Mouse (Mus musculus): Measurements from ENCODE around the gene Tmem94. TPM values are rescaled to one million over a fixed set of nuclear protein-coding genes. Genes with fewer than 3 reads are reported as not detected.

Gene Tmem94
- polyA plus RNA-seq, 1 experiment from 2014 or later: 15.4 TPM

- no peak overlapping the region for H3K9ac ChIP-seq (ENCODE audit: low read depth, low read length)
- H3K4me1 ChIP-seq (ENCODE audit: control insufficient read depth, insufficient read depth, low read length): peaks cover 13% of the 10 kb centered on the region
- no peaks in the 10 kb centered on the region for H3K36me3 ChIP-seq (ENCODE audit: control insufficient read depth, insufficient read depth, low read length)
- DNase-seq (ENCODE audit: low spot score) (no peak), ATAC-seq (ENCODE audit: low read depth) (no peak)
- no peaks in the 10 kb centered on the region for H3K27me3 ChIP-seq (replicated peaks; ENCODE audit: control insufficient read depth, insufficient read depth, low read length)
- WGBS: 69% methylated on average over 8 of the region's 8 CpGs
- no peak overlapping the region for H3K4me3 ChIP-seq (ENCODE audit: low read depth, low read length)
- no peak overlapping the region for H3K27ac ChIP-seq (replicated peaks; ENCODE audit: low read depth, low read length)
- H3K4me2 ChIP-seq (ENCODE audit: low read depth, low read length): no peak overlapping the region
- no peaks in the 10 kb centered on the region for H3K9me3 ChIP-seq (ENCODE audit: control insufficient read depth, low read length)
Measured at GRCm38 (mm10) chr11:115844240-115844639, 79.0 kb downstream of the Tmem94 start.

GRCm38 (mm10) chr11:115845819-115846218, 80.6 kb downstream of the Tmem94 start:
- Histone ChIP-seq H3K4me3 (ENCODE audit: low read depth, low read length) (no peak overlapping the region), H3K27ac (replicated peaks; ENCODE audit: low read depth, low read length) (no peak overlapping the region), H3K4me1 (ENCODE audit: control insufficient read depth, insufficient read depth, low read length) (peaks cover 10% of the 10 kb centered on the region), H3K36me3 (ENCODE audit: control insufficient read depth, insufficient read depth, low read length) (no peaks in the 10 kb centered on the region), H3K4me2 (ENCODE audit: low read depth, low read length) (no peak overlapping the region), H3K9ac (ENCODE audit: low read depth, low read length) (no peak overlapping the region), H3K9me3 (ENCODE audit: control insufficient read depth, low read length) (no peaks in the 10 kb centered on the region), H3K27me3 (replicated peaks; ENCODE audit: control insufficient read depth, insufficient read depth, low read length) (no peaks in the 10 kb centered on the region)
- ATAC-seq (ENCODE audit: low read depth): no peak
- no peak for DNase-seq (ENCODE audit: low spot score)
- WGBS: 90% methylated on average over 2 of the region's 2 CpGs

Small RNA genes lying within 50 kb of the gene (microRNA-seq; reads per million reads assigned to microRNA genes)
- not detected for gene Mir5621 (ENCODE audit: borderline number of aligned reads)

Other genes with a start within 250 kb of the Tmem94 start
- 838 and 864 TPM in 2 replicates for gene Sumo2, start 229.2 kb upstream of the Tmem94 start, polyA plus RNA-seq (2014; fragmentation: Nextera tagmentation; extraction: Ambion mirVana)
- gene Nup85, start 201.0 kb upstream of the Tmem94 start, polyA plus RNA-seq (2014; fragmentation: Nextera tagmentation; extraction: Ambion mirVana): 128 and 143 TPM in 2 replicates
- gene Mrps7, start 161.5 kb upstream of the Tmem94 start, polyA plus RNA-seq (2014; fragmentation: Nextera tagmentation; extraction: Ambion mirVana): 82.8 and 87.6 TPM in 2 replicates
- 16.5 and 17.9 TPM in 2 replicates for gene Gga3, start 161.4 kb upstream of the Tmem94 start, polyA plus RNA-seq (2014; fragmentation: Nextera tagmentation; extraction: Ambion mirVana)
- 22.7 and 28.5 TPM in 2 replicates for gene Mif4gd, start 152.5 kb upstream of the Tmem94 start, polyA plus RNA-seq (2014; fragmentation: Nextera tagmentation; extraction: Ambion mirVana)
- gene Slc25a19, start 137.1 kb upstream of the Tmem94 start, polyA plus RNA-seq (2014; fragmentation: Nextera tagmentation; extraction: Ambion mirVana): 23.4 and 24.6 TPM in 2 replicates
- 66.7 TPM in 2 replicates for gene Grb2, start 56.8 kb upstream of the Tmem94 start, polyA plus RNA-seq (2014; fragmentation: Nextera tagmentation; extraction: Ambion mirVana)
- gene Caskin2, start 48.2 kb downstream of the Tmem94 start, polyA plus RNA-seq (2014; fragmentation: Nextera tagmentation; extraction: Ambion mirVana): 16.2 and 16.8 TPM in 2 replicates
- 21.2 and 26.8 TPM in 2 replicates for gene Tsen54, start 49.3 kb downstream of the Tmem94 start, polyA plus RNA-seq (2014; fragmentation: Nextera tagmentation; extraction: Ambion mirVana)
- gene Llgl2, start 58.6 kb downstream of the Tmem94 start, polyA plus RNA-seq (2014; fragmentation: Nextera tagmentation; extraction: Ambion mirVana): 11.9 and 12.1 TPM in 2 replicates
- gene Myo15b, start 93.0 kb downstream of the Tmem94 start, polyA plus RNA-seq (2014; fragmentation: Nextera tagmentation; extraction: Ambion mirVana): 0.08 and 0.54 TPM in 2 replicates
- 16.5 and 20.2 TPM in 2 replicates for gene Smim5, start 134.5 kb downstream of the Tmem94 start, polyA plus RNA-seq (2014; fragmentation: Nextera tagmentation; extraction: Ambion mirVana)
- 0.71 and 1.4 TPM in 2 replicates for gene Smim6, start 146.6 kb downstream of the Tmem94 start, polyA plus RNA-seq (2014; fragmentation: Nextera tagmentation; extraction: Ambion mirVana)
- 30.2 and 36.6 TPM in 2 replicates for gene Sap30bp, start 167.8 kb downstream of the Tmem94 start, polyA plus RNA-seq (2014; fragmentation: Nextera tagmentation; extraction: Ambion mirVana)
- 13.3 TPM in 2 replicates for gene Recql5, start 168.0 kb downstream of the Tmem94 start, polyA plus RNA-seq (2014; fragmentation: Nextera tagmentation; extraction: Ambion mirVana)
- 10.7 and 11.0 TPM in 2 replicates for gene Itgb4, start 209.3 kb downstream of the Tmem94 start, polyA plus RNA-seq (2014; fragmentation: Nextera tagmentation; extraction: Ambion mirVana)
- 140 and 164 TPM in 2 replicates for gene Galk1, start 247.3 kb downstream of the Tmem94 start, polyA plus RNA-seq (2014; fragmentation: Nextera tagmentation; extraction: Ambion mirVana)